Mouse (Mus musculus): ENCODE results near the gene Sf3b5. TPM values are rescaled to one million over a fixed set of nuclear protein-coding genes. Genes with fewer than 3 reads are reported as not detected.

The Sf3b5 gene
- polyA plus RNA-seq, 1 experiment from 2014 or later: 36.5 TPM

DNA sequence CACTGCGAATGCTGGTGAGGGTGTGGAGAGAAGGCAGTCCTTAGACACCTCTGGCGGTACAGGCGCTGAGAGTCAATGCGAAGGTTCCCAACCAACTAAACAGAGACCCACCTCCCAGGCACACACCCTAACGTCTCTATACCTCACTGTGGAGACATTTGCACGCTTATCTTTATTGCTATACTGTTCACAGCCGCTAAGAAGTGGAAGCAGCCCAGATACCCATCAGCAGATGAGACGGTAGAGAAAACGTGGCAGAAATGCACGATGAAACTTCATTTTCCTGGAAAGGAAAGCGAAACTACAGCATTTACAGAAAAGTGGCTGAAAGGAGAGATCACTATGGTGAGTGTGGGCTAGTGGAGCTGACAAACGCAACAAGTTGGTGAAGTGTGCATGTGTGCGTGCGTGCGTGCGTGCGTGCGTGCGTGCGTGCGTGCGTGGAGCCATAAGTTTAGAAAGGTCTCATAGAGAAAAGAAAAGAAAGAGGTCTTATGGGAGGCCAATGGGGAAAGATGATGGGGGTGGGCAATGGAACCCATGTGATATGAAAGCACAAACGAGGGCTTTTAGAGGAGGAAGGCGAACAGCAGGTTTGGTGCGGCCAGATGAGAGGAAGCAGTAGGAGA lies 11.6 kb upstream of the Sf3b5 start:
- WGBS: 87% methylated on average over 25 of the region's 25 CpGs
- H3K36me3 ChIP-seq (ENCODE audit: insufficient read depth, low read length): no peaks in the 10 kb centered on the region
- no peak overlapping the region for H3K9ac ChIP-seq (ENCODE audit: low read depth, low read length)
- H3K4me3 ChIP-seq (replicated peaks; ENCODE audit: low read depth, low read length): no peak overlapping the region
- TF ChIP-seq CTCF (IDR thresholded peaks at IDR 0.05; ENCODE audit: low read depth): no peak
- H3K4me1 ChIP-seq (replicated peaks; ENCODE audit: insufficient read depth, low read length): no peaks in the 10 kb centered on the region
- no peak for ATAC-seq (replicated peaks; ENCODE audit: low FRiP score, low read depth)
- DNase-seq (ENCODE audit: low spot score): no peak
- no peaks in the 10 kb centered on the region for H3K9me3 ChIP-seq (replicated peaks; ENCODE audit: low read length)
- no peak overlapping the region for H3K4me2 ChIP-seq (ENCODE audit: low read length)
- H3K27ac ChIP-seq: no peak overlapping the region
- H3K27me3 ChIP-seq (ENCODE audit: insufficient read depth, low read length): no peaks in the 10 kb centered on the region

DNA sequence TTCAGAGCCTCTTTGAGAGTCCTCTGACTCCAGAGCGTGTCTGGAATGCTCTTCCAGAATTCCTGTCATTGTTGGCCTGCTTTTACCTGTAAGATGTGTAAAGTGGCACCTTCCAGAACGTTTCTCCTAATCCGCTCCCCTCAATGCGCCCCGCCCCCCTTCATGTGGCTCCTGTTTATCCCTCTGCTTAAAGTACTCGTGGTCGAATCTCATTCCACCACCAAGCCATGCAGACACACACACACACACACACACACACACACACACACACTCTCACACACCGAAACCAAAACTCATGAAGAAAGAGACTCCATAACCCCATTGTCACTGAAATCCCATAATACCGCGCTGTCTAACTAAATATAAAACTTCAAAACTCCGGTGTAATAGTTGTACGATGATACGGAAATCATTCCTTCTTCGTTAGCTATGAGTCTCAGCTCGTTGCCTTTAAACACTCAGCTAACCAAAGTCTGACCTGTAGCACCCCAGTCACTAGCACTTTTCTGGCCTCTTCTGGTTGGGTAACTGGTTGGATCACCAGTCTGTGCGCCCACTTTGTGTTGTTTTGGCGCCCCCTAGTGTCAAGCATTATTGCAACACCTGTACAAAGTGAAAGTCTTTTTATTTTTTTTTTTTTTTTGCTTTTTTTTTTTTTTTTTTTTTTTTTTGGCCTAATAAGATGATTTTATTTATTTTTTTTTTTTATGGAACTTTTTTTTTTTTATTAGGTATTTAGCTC lies 8.2 kb upstream of the Sf3b5 start:
- WGBS: 39% methylated on average over 17 of the region's 17 CpGs
- Histone ChIP-seq H3K27ac (no peak overlapping the region), H3K4me3 (replicated peaks; ENCODE audit: low read depth, low read length) (no peak overlapping the region), H3K4me1 (replicated peaks; ENCODE audit: insufficient read depth, low read length) (no peaks in the 10 kb centered on the region), H3K9me3 (replicated peaks; ENCODE audit: low read length) (no peaks in the 10 kb centered on the region), H3K27me3 (ENCODE audit: insufficient read depth, low read length) (no peaks in the 10 kb centered on the region), H3K9ac (ENCODE audit: low read depth, low read length) (no peak overlapping the region), H3K36me3 (ENCODE audit: insufficient read depth, low read length) (no peaks in the 10 kb centered on the region), H3K4me2 (ENCODE audit: low read length) (peak overlapping the region; percentile 23; the same call in 1 of the 2 replicates)
- TF ChIP-seq CTCF (IDR thresholded peaks at IDR 0.05; ENCODE audit: low read depth): peak; percentile 88
- peak; percentile 91 for DNase-seq (ENCODE audit: low spot score)
- ATAC-seq (replicated peaks; ENCODE audit: low FRiP score, low read depth): peak; percentile 84

- Histone ChIP-seq H3K9me3 (replicated peaks; ENCODE audit: low read length) (no peaks in the 10 kb centered on the region), H3K4me1 (replicated peaks; ENCODE audit: insufficient read depth, low read length) (peaks cover 7% of the 10 kb centered on the region), H3K27me3 (ENCODE audit: insufficient read depth, low read length) (no peaks in the 10 kb centered on the region), H3K4me2 (ENCODE audit: low read length) (peak overlapping the region; percentile 89), H3K4me3 (replicated peaks; ENCODE audit: low read depth, low read length) (peak overlapping the region; percentile 89), H3K36me3 (ENCODE audit: insufficient read depth, low read length) (no peaks in the 10 kb centered on the region), H3K9ac (ENCODE audit: low read depth, low read length) (peak overlapping the region; percentile 83), H3K27ac (peak overlapping the region; percentile 58; the same call in 1 of the 2 replicates)
- peak; percentile 99 for DNase-seq (ENCODE audit: low spot score)
- 3% methylated on average over 52 of the region's 52 CpGs for WGBS
- ATAC-seq (replicated peaks; ENCODE audit: low FRiP score, low read depth): peak; percentile 99
- no peak for TF ChIP-seq CTCF (IDR thresholded peaks at IDR 0.05; ENCODE audit: low read depth)
Measured at GRCm38 (mm10) chr10:13007876-13008736, 3.0 kb downstream of the Sf3b5 start.

- TF ChIP-seq CTCF (IDR thresholded peaks at IDR 0.05; ENCODE audit: low read depth): no peak
- Histone ChIP-seq H3K27ac (peak overlapping the region; percentile 58; the same call in 1 of the 2 replicates), H3K4me2 (ENCODE audit: low read length) (peak overlapping the region; percentile 89), H3K4me3 (replicated peaks; ENCODE audit: low read depth, low read length) (peak overlapping the region; percentile 89), H3K9me3 (replicated peaks; ENCODE audit: low read length) (no peaks in the 10 kb centered on the region), H3K36me3 (ENCODE audit: insufficient read depth, low read length) (no peaks in the 10 kb centered on the region), H3K27me3 (ENCODE audit: insufficient read depth, low read length) (no peaks in the 10 kb centered on the region), H3K9ac (ENCODE audit: low read depth, low read length) (peak overlapping the region; percentile 83), H3K4me1 (replicated peaks; ENCODE audit: insufficient read depth, low read length) (peaks cover 7% of the 10 kb centered on the region)
- 2% methylated on average over 29 of the region's 29 CpGs for WGBS
- no peak for DNase-seq (ENCODE audit: low spot score)
- no peak for ATAC-seq (replicated peaks; ENCODE audit: low FRiP score, low read depth)
Measured at GRCm38 (mm10) chr10:13008737-13009121, 3.6 kb downstream of the Sf3b5 start.

- no peak overlapping the region for H3K27ac ChIP-seq
- no peak for TF ChIP-seq CTCF (IDR thresholded peaks at IDR 0.05; ENCODE audit: low read depth)
- WGBS: 63% methylated on average over 7 of the region's 7 CpGs
- H3K4me3 ChIP-seq (replicated peaks; ENCODE audit: low read depth, low read length): no peak overlapping the region
- no peaks in the 10 kb centered on the region for H3K36me3 ChIP-seq (ENCODE audit: insufficient read depth, low read length)
- H3K27me3 ChIP-seq (ENCODE audit: insufficient read depth, low read length): no peaks in the 10 kb centered on the region
- H3K9ac ChIP-seq (ENCODE audit: low read depth, low read length): no peak overlapping the region
- ATAC-seq (replicated peaks; ENCODE audit: low FRiP score, low read depth): no peak
- peaks cover 7% of the 10 kb centered on the region for H3K4me1 ChIP-seq (replicated peaks; ENCODE audit: insufficient read depth, low read length)
- H3K4me2 ChIP-seq (ENCODE audit: low read length): no peak overlapping the region
- no peak for DNase-seq (ENCODE audit: low spot score)
- H3K9me3 ChIP-seq (replicated peaks; ENCODE audit: low read length): no peaks in the 10 kb centered on the region
Measured at GRCm38 (mm10) chr10:13014026-13014425, 8.9 kb downstream of the Sf3b5 start.

DNA sequence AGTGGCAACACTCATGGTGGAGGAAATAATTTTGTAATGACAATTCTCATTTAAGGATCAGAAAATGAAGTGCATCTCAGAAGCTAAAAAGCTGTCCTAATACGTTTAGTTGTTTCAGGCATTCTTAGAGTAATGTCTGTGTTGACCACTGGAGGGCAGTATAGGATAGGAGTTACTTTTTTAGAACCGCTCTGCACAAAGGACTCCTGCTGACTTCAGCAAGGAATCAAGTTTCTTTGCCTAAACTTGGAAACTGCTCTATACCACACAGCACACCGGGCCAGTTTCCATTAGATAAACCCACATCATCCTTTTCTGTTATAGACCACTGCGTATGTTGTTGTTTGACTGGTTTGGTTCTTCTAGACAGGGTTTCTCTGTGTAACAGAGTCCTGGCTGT lies 11.4 kb downstream of the Sf3b5 start:
- DNase-seq (ENCODE audit: low spot score) (peak; percentile 89), ATAC-seq (replicated peaks; ENCODE audit: low FRiP score, low read depth) (peak; percentile 67; the same call in 1 of the 2 replicates)
- no peak overlapping the region for H3K4me3 ChIP-seq (replicated peaks; ENCODE audit: low read depth, low read length)
- H3K27me3 ChIP-seq (ENCODE audit: insufficient read depth, low read length): no peaks in the 10 kb centered on the region
- WGBS: 21% methylated on average over 4 of the region's 4 CpGs
- H3K4me2 ChIP-seq (ENCODE audit: low read length): no peak overlapping the region
- no peaks in the 10 kb centered on the region for H3K36me3 ChIP-seq (ENCODE audit: insufficient read depth, low read length)
- TF ChIP-seq CTCF (IDR thresholded peaks at IDR 0.05; ENCODE audit: low read depth): peak; percentile 87
- no peaks in the 10 kb centered on the region for H3K9me3 ChIP-seq (replicated peaks; ENCODE audit: low read length)
- no peak overlapping the region for H3K27ac ChIP-seq
- no peak overlapping the region for H3K9ac ChIP-seq (ENCODE audit: low read depth, low read length)
- H3K4me1 ChIP-seq (replicated peaks; ENCODE audit: insufficient read depth, low read length): no peaks in the 10 kb centered on the region

Data from kidney, postnatal 0 days (tissue).